Mouse (Mus musculus): ENCODE measurements around the gene App. TPM values are rescaled to one million over a fixed set of nuclear protein-coding genes. Genes with fewer than 3 reads are reported as not detected.

App gene
- polyA plus RNA-seq, 1 experiment from 2014 or later = 169 TPM

- H3K9me3 ChIP-seq (replicated peaks) = no peaks in the 10 kb centered on the region
- H3K27me3 ChIP-seq = no peaks in the 10 kb centered on the region
- no peak overlapping the region for H3K9ac ChIP-seq
- peaks cover 39% of the 10 kb centered on the region for H3K4me1 ChIP-seq (replicated peaks)
- ATAC-seq (replicated peaks; ENCODE audit: insufficient number of reproducible peaks, insufficient read depth, low FRiP score, low read depth) = no peak
- peak overlapping the region; percentile 56 for H3K27ac ChIP-seq
- H3K4me3 ChIP-seq = no peak overlapping the region
- no peaks in the 10 kb centered on the region for H3K36me3 ChIP-seq
- 31% methylated on average over 5 of the region's 5 CpGs for WGBS
- H3K4me2 ChIP-seq = 0 out of 2 replicates have a peak overlapping the region, but pooled peaks have one; percentile 6
These were observed 4.7 kb downstream of the App start for GRCm38 (mm10) chr16:85168821-85169220.

GRCm38 (mm10) chr16:85166205-85166604 lies 7.4 kb downstream of the App start:
- Histone ChIP-seq H3K4me1 (replicated peaks) (peaks cover 34% of the 10 kb centered on the region), H3K9me3 (replicated peaks) (no peaks in the 10 kb centered on the region), H3K4me2 (no peak overlapping the region), H3K27me3 (no peaks in the 10 kb centered on the region), H3K36me3 (no peaks in the 10 kb centered on the region), H3K9ac (no peak overlapping the region), H3K27ac (no peak overlapping the region), H3K4me3 (no peak overlapping the region)
- ATAC-seq (replicated peaks; ENCODE audit: insufficient number of reproducible peaks, insufficient read depth, low FRiP score, low read depth) = no peak
- 72% methylated on average over 4 of the region's 4 CpGs for WGBS

GRCm38 (mm10) chr16:85165631-85166030 lies 7.9 kb downstream of the App start:
- Histone ChIP-seq H3K36me3 (no peaks in the 10 kb centered on the region), H3K4me3 (no peak overlapping the region), H3K9me3 (replicated peaks) (no peaks in the 10 kb centered on the region), H3K27ac (no peak overlapping the region), H3K4me1 (replicated peaks) (peaks cover 28% of the 10 kb centered on the region), H3K4me2 (no peak overlapping the region), H3K9ac (no peak overlapping the region), H3K27me3 (no peaks in the 10 kb centered on the region)
- no peak for ATAC-seq (replicated peaks; ENCODE audit: insufficient number of reproducible peaks, insufficient read depth, low FRiP score, low read depth)
- 61% methylated on average over 7 of the region's 7 CpGs for WGBS

DNA sequence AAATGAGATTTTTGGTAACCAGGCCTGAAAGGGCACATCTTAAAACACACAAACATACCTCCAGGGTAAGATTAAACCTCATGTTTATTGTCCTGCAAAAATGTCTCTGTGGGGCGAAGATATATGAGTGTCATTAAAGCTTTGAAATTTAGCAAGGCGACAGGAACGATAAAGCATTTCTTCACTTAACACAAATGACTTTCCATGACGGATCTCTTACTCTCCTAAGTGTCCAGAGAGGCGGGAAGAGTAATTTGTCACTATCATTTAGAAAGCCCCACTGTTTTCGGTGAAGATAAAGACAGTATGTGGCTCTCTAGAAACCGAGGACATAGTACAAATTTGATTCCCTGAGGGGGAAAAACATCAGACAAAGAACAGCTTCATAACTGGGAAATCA lies 8.4 kb downstream of the App start:
- H3K9ac ChIP-seq = no peak overlapping the region
- H3K9me3 ChIP-seq (replicated peaks) = no peaks in the 10 kb centered on the region
- no peak overlapping the region for H3K4me3 ChIP-seq
- peaks cover 26% of the 10 kb centered on the region for H3K4me1 ChIP-seq (replicated peaks)
- no peak overlapping the region for H3K4me2 ChIP-seq
- H3K27ac ChIP-seq = no peak overlapping the region
- WGBS = 58% methylated on average over 7 of the region's 7 CpGs
- ATAC-seq (replicated peaks; ENCODE audit: insufficient number of reproducible peaks, insufficient read depth, low FRiP score, low read depth) = no peak
- H3K36me3 ChIP-seq = no peaks in the 10 kb centered on the region
- no peaks in the 10 kb centered on the region for H3K27me3 ChIP-seq

DNA sequence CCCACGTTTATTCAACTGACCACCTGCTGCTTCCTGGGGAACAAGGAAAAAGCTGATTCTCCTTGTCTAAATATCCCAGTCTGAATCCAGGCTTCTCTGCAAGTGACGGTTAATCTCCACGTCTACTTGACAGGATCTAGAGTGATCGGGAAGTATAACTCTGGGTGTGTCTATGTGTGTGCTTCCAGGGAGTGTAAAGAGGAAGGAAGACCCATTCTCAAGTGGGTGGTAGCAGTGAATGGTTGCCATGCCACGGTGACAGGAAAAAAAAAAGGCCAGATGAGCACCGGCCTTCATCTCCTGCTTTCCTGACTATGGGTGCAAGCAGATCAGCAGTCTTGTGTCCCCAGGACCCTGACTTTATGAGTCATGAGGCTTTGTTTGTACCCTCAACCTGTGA lies 10.8 kb downstream of the App start:
- Histone ChIP-seq H3K27ac (no peak overlapping the region), H3K9me3 (replicated peaks) (no peaks in the 10 kb centered on the region), H3K4me2 (no peak overlapping the region), H3K4me1 (replicated peaks) (peaks cover 17% of the 10 kb centered on the region), H3K27me3 (no peaks in the 10 kb centered on the region), H3K4me3 (no peak overlapping the region), H3K9ac (no peak overlapping the region), H3K36me3 (no peaks in the 10 kb centered on the region)
- WGBS = 64% methylated on average over 6 of the region's 6 CpGs
- ATAC-seq (replicated peaks; ENCODE audit: insufficient number of reproducible peaks, insufficient read depth, low FRiP score, low read depth) = no peak

DNA sequence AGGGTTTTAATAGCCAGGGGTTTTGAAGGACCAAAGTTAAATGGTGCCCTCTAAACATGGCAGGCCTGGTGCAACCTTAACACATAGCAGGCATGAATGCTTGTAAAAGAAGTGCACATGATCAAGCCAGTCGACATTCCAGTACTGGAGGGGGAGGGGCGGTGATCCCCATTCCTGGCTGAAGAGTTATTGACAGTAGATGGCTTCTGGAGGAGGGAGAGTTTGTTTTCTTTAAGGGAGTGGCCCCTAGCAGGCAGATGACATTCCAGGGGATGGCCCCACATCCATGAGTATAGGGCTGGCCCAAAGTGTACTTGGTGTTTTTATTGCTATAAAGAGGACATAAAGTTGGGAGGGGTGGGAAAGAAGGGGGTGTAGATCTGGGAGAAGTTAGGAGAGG lies 13.4 kb downstream of the App start:
- ATAC-seq (replicated peaks; ENCODE audit: insufficient number of reproducible peaks, insufficient read depth, low FRiP score, low read depth) = no peak
- H3K4me2 ChIP-seq = no peak overlapping the region
- no peak overlapping the region for H3K4me3 ChIP-seq
- no peaks in the 10 kb centered on the region for H3K36me3 ChIP-seq
- H3K9me3 ChIP-seq (replicated peaks) = no peaks in the 10 kb centered on the region
- 48% methylated on average over 2 of the region's 2 CpGs for WGBS
- no peak overlapping the region for H3K27ac ChIP-seq
- H3K9ac ChIP-seq = no peak overlapping the region
- no peaks in the 10 kb centered on the region for H3K27me3 ChIP-seq
- H3K4me1 ChIP-seq (replicated peaks) = peaks cover 24% of the 10 kb centered on the region

- peaks cover 32% of the 10 kb centered on the region for H3K4me1 ChIP-seq (replicated peaks)
- no peaks in the 10 kb centered on the region for H3K9me3 ChIP-seq (replicated peaks)
- H3K27me3 ChIP-seq = no peaks in the 10 kb centered on the region
- no peak for ATAC-seq (replicated peaks; ENCODE audit: insufficient number of reproducible peaks, insufficient read depth, low FRiP score, low read depth)
- no peak overlapping the region for H3K9ac ChIP-seq
- H3K4me2 ChIP-seq = no peak overlapping the region
- H3K4me3 ChIP-seq = no peak overlapping the region
- H3K27ac ChIP-seq = peak overlapping the region; percentile 25
- 70% methylated on average over 11 of the region's 11 CpGs for WGBS
- H3K36me3 ChIP-seq = no peaks in the 10 kb centered on the region
These were observed 15.6 kb downstream of the App start for GRCm38 (mm10) chr16:85157796-85158546.

DNA sequence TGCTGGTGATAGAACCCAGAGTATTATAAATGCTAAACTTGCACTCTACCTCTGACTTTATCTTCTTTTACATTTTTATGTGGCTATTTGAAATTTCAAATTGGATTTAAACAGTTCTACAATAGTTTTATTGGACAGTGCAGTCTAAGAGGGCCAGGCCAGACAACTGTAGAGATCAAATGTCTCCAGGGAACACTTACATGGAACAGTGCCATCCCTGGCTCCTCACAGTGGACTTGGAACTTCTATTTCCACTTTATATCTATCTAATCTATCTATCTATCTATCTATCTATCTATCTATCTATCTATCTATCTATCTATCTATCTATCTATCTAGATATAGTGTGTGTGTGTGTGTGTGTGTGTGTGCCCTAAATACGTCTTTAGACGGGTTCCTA lies 16.4 kb downstream of the App start:
- no peak for ATAC-seq (replicated peaks; ENCODE audit: insufficient number of reproducible peaks, insufficient read depth, low FRiP score, low read depth)
- Histone ChIP-seq H3K9ac (no peak overlapping the region), H3K27me3 (no peaks in the 10 kb centered on the region), H3K27ac (no peak overlapping the region), H3K36me3 (no peaks in the 10 kb centered on the region), H3K9me3 (replicated peaks) (no peaks in the 10 kb centered on the region), H3K4me3 (no peak overlapping the region), H3K4me1 (replicated peaks) (peaks cover 40% of the 10 kb centered on the region), H3K4me2 (no peak overlapping the region)
- 87% methylated on average over 2 of the region's 2 CpGs for WGBS

- H3K27ac ChIP-seq = peak overlapping the region; percentile 62
- WGBS = 35% methylated on average over 10 of the region's 10 CpGs
- ATAC-seq (replicated peaks; ENCODE audit: insufficient number of reproducible peaks, insufficient read depth, low FRiP score, low read depth) = peak; percentile 50; the same call in 1 of the 2 replicates
These were observed 17.7 kb downstream of the App start for GRCm38 (mm10) chr16:85155836-85156235.

DNA sequence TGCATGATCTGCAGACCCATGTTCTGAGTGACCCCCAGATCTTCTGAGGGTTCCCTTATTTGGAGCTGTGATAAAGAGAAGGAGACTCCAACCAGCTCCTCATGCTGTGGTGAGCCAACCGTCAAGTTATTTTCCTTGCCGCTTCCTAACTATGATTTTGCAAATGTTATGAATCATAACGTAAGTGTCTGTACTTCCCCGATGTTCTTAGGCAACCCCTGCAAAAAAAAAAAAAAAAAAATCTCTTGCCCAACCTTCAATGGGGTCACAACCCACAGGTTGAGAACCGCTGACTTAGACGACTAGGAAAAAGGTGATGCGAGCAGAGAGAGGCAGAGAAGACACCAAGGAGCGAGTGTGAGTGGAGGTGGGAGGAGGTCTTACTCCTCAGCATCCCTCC lies 21.1 kb downstream of the App start:
- Histone ChIP-seq H3K4me3 (no peak overlapping the region), H3K27ac (peak overlapping the region; percentile 56; the same call in 1 of the 2 replicates), H3K9me3 (replicated peaks) (no peaks in the 10 kb centered on the region), H3K4me2 (no peak overlapping the region), H3K9ac (no peak overlapping the region), H3K4me1 (replicated peaks) (peaks cover 68% of the 10 kb centered on the region), H3K36me3 (no peaks in the 10 kb centered on the region), H3K27me3 (no peaks in the 10 kb centered on the region)
- no peak for ATAC-seq (replicated peaks; ENCODE audit: insufficient number of reproducible peaks, insufficient read depth, low FRiP score, low read depth)
- 72% methylated on average over 8 of the region's 8 CpGs for WGBS

More at GRCm38 (mm10) chr16:85155836-85156235, 17.7 kb downstream of the App start:
- H3K9me3 ChIP-seq (replicated peaks) = no peaks in the 10 kb centered on the region
- no peaks in the 10 kb centered on the region for H3K27me3 ChIP-seq
- H3K4me3 ChIP-seq = no peak overlapping the region
- H3K36me3 ChIP-seq = no peaks in the 10 kb centered on the region
- peak overlapping the region; percentile 21; the same call in 1 of the 2 replicates for H3K9ac ChIP-seq
- peaks cover 52% of the 10 kb centered on the region for H3K4me1 ChIP-seq (replicated peaks)
- H3K4me2 ChIP-seq = peak overlapping the region; percentile 25; the same call in 1 of the 2 replicates

GRCm38 (mm10) chr16:85151681-85152080 lies 21.9 kb downstream of the App start:
- Histone ChIP-seq H3K4me3 (no peak overlapping the region), H3K27me3 (no peaks in the 10 kb centered on the region), H3K9ac (peak overlapping the region; percentile 9; the same call in 1 of the 2 replicates), H3K27ac (peak overlapping the region; percentile 56), H3K4me1 (replicated peaks) (peaks cover 74% of the 10 kb centered on the region), H3K36me3 (no peaks in the 10 kb centered on the region), H3K9me3 (replicated peaks) (no peaks in the 10 kb centered on the region), H3K4me2 (peak overlapping the region; percentile 45)
- WGBS = 20% methylated on average over 7 of the region's 7 CpGs
- no peak for ATAC-seq (replicated peaks; ENCODE audit: insufficient number of reproducible peaks, insufficient read depth, low FRiP score, low read depth)

- H3K9me3 ChIP-seq (replicated peaks) = no peaks in the 10 kb centered on the region
- peak overlapping the region; percentile 49 for H3K4me2 ChIP-seq
- no peak for ATAC-seq (replicated peaks; ENCODE audit: insufficient number of reproducible peaks, insufficient read depth, low FRiP score, low read depth)
- 18% methylated on average over 9 of the region's 9 CpGs for WGBS
- peak overlapping the region; percentile 10; the same call in 1 of the 2 replicates for H3K4me3 ChIP-seq
- no peaks in the 10 kb centered on the region for H3K27me3 ChIP-seq
- H3K4me1 ChIP-seq (replicated peaks) = peaks cover 68% of the 10 kb centered on the region
- peak overlapping the region; percentile 64 for H3K27ac ChIP-seq
- H3K9ac ChIP-seq = no peak overlapping the region
- no peaks in the 10 kb centered on the region for H3K36me3 ChIP-seq
These were observed 22.7 kb downstream of the App start for GRCm38 (mm10) chr16:85150902-85151301.

Measured in heart, embryonic 15.5 days (tissue).